Mouse (Mus musculus) small intestine, adult 2 months (tissue): ENCODE data around the gene Emilin1.

ENCODE experiments used
- CTCF ChIP-seq: fragments of 200-500 bp; IDR thresholded peaks from 2 replicates; pipeline ENCODE4 v1.5.1; 2012; ENCODE audit warnings: low read depth, mild to moderate bottlenecking, control low read depth, inconsistent platforms, low read length, moderate library complexity, mixed read lengths; ENCODE audit not compliant: insufficient replicate concordance, insufficient read length; ENCODE audit errors: extremely low read depth
- POLR2A ChIP-seq: fragments of 200-500 bp; IDR thresholded peaks from 2 replicates; pipeline ENCODE4 v1.6.1; 2012; ENCODE audit warnings: low read depth, mild to moderate bottlenecking, control low read depth, inconsistent platforms, low read length, moderate library complexity

DNA sequence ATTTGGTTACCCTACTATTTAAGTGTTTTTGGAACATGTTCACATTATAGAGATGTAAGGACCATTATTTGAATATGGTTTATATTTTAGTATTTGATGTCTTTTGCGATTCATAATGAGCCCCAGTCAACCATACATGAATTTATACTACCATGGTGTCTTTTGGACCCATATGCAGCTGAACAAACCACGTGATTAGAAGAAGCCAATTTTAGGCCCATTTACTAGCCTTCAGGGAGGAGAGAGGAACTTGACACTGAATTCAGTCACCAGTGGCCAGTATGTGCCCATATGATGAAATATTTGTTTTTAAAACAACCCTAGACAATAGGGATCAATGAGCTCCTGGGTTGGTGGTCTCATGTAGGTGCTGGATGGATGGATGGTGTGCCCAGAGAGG lies 47.6 kb downstream of the Emilin1 start:
- TF ChIP-seq POLR2A (no peak), CTCF (no peak)
